Mouse (Mus musculus): Measurements from ENCODE around the gene Slc4a11.
A peak's percentile ranks its signal among the peaks of the same experiment; 100 is the strongest.

Slc4a11 gene

DNA sequence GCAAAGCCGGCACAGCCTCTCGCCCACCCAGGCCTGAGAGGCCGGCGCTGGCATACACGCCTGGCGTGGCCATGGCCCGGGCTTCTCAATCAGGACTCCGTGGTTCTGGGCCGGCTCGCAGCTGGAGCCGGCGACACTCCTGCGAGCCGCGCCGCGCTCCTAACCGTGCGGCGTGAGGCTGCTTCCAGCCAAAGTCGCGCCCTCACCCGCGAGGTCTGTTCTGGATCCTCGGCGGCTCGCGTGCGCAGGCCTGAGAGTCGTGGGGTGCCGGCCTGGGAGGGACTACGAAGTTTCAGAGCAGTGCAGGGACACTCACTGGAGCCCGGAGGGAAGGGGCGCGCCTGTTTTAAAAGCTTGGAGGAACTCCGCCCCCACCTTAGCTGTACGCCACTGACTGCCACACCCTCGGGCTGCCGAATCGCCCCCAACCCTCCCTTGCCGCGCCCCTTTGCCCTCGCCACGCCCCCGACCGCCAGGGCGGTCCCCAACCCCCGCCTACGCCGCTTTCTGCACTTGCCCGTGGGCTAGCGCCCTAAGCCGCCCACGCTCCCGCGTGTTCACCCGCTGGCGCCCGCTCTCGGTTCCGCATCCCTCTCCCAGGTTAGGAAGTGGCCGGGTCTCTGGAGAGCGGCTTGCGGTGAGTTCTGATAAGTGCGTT is at the start of gene Slc4a11:
TSS of gene Slc4a11 (minus strand) at position 367 of the 658 bp plus-strand sequence.
- peak; percentile 25 for ATAC-seq (ENCODE audit: low TSS enrichment)

- no peak for ATAC-seq (ENCODE audit: low TSS enrichment)
Observed at GRCm38 (mm10) chr2:130743576-130743975, 46.3 kb upstream of the Slc4a11 start.

- ATAC-seq (ENCODE audit: low TSS enrichment), result peak; percentile 48
Observed at GRCm38 (mm10) chr2:130740096-130740495, 42.8 kb upstream of the Slc4a11 start.

DNA sequence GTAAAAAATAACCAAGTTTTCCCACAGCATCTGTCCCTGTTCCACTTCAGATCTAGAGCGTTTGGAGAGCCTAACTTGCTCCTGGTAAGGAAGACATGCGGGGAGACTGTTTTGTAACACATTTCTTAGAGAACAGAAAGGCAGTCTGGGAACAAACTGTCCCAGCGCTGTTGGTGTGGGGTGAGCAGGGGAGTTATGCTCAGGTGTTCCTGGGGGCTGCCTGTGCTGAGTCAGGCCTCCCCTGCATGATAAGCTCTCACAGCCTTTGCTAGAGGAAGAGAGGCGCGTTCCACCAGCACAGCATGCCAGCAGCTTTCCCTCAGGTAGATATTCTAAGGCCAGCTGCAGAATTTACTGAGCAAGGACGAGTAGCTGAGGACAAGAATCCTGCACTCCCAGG is 40.7 kb upstream of the Slc4a11 start:
- peak; percentile 60 for ATAC-seq (ENCODE audit: low TSS enrichment)

- ATAC-seq (ENCODE audit: low TSS enrichment), result peak; percentile 12; the same call in 1 of the 2 replicates
Observed at GRCm38 (mm10) chr2:130735281-130735680, 38.0 kb upstream of the Slc4a11 start.

DNA sequence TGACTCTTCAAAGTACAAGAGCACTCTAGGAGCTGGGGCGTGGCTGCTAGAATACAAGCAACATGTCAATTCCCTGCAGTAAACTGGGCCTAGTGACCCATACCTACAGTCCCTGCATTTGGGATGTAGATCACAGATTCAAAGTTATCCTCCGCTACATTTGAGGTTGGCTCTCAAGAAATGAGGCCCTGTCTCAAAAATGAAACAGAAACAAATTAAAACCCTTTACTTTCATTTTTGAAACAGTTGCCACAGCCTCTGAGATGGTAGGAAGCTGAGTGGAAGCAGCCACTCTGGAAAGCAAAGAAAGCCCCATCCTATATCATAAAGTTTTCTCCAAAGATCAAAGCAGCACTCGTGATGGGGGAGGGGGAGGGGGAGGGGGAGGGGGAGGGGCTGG is 36.1 kb upstream of the Slc4a11 start:
- no peak for ATAC-seq (ENCODE audit: low TSS enrichment)

GRCm38 (mm10) chr2:130731855-130732254 is 34.5 kb upstream of the Slc4a11 start:
- 0 out of 2 replicates have a peak, but pooled peaks have one; percentile 25 for ATAC-seq (ENCODE audit: low TSS enrichment)

GRCm38 (mm10) chr2:130730746-130731145 is 33.4 kb upstream of the Slc4a11 start:
- ATAC-seq (ENCODE audit: low TSS enrichment), result no peak

- ATAC-seq (ENCODE audit: low TSS enrichment), result peak; percentile 85
Observed at GRCm38 (mm10) chr2:130728906-130729585, 31.7 kb upstream of the Slc4a11 start.

DNA sequence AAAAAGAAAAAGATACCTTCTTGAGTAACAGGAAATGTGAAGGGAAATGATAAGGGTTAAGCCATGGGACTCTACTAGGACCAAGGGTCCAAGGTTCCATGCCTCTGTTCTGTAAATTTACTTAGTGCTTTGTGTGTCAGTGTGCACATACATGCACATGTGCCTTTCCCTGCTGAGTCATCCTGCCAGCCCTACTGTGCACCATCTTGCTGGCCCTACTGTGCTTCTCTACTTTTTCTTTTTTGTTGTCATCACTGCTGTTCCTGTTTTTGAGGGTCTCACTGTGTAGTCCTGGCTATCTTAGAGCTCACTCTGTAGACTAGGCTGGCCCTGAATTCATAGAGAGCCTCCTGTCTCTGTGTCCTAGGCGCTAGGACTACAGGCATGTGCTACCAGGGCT is 30.4 kb upstream of the Slc4a11 start:
- no peak for ATAC-seq (ENCODE audit: low TSS enrichment)

DNA sequence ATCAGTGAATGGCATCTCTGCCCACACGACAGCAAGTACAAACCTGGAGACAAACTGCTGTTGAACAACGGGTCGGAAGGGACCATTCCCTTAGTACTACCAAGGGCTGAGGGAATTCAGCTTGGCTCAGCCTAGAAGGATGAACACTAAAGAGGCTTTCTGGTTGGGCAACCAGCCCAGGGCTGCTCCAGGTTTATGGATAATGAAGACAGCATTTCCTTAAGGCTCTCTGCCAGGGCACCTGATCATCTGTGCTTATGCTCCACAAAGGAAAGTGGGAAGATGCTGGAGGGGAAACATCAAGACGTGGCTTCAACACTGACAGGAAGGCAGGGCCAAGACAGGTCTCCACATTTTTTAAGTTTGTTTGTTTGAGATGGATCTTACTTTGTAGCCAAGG is 27.1 kb upstream of the Slc4a11 start:
- ATAC-seq (ENCODE audit: low TSS enrichment), result no peak

GRCm38 (mm10) chr2:130717951-130718350 is 20.6 kb upstream of the Slc4a11 start:
- no peak for ATAC-seq (ENCODE audit: low TSS enrichment)

GRCm38 (mm10) chr2:130707057-130707456 is 9.7 kb upstream of the Slc4a11 start:
- ATAC-seq (ENCODE audit: low TSS enrichment), result no peak

- no peak for ATAC-seq (ENCODE audit: low TSS enrichment)
Observed at GRCm38 (mm10) chr2:130706602-130707001, 9.3 kb upstream of the Slc4a11 start.

- 0 out of 2 replicates have a peak, but pooled peaks have one; percentile 13 for ATAC-seq (ENCODE audit: low TSS enrichment)
Observed at GRCm38 (mm10) chr2:130705178-130705577, 7.9 kb upstream of the Slc4a11 start.

- no peak for ATAC-seq (ENCODE audit: low TSS enrichment)
Observed at GRCm38 (mm10) chr2:130704040-130705001, 7.0 kb upstream of the Slc4a11 start.

DNA sequence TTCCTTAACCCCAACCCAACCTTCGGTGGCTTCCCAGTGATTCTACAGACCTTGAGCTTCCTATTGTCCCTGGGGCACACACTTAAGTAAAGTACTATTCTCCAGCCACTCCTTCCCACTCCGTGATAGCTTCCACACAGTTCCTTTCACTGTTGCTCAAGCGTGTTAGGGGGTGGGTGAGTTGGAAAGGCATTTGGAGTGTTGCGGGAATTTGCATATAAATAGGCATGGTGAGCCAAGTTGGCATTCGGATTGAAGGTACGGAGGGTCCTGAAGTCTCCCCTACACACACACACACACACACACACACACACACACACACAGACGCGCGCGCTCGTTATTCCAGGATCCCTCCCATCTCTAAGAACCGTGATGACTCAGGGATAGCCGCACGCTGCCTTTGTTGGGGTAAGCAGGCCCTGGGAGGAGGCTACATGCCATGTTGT is 525 bp upstream of the Slc4a11 start:
- peak; percentile 55; the same call in 1 of the 2 replicates for ATAC-seq (ENCODE audit: low TSS enrichment)

DNA sequence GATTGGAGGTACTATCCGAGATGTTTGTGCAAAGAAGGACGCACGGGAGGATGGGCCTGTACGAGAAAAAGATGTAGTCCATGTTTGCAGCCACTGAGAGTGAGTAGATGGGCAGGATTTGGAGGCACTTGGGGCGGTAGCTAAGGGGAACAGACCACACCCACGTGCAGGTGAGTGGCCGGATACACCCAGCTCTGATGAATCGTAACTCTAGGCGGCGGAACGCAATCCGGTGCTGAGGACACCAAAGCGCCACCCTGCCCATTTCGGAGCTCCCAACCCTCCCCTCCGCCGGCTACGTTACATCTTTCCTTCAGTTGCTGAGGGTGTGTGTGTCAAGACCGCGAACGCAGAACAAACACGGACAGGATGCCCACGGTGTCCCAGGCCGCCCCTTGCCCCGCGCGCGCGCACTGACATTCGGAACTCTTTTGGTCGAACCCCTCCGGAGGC is 593 bp downstream of the Slc4a11 start:
- peak; percentile 22 for ATAC-seq (ENCODE audit: low TSS enrichment)

GRCm38 (mm10) chr2:130693563-130693962 is 3.8 kb downstream of the Slc4a11 start:
- ATAC-seq (ENCODE audit: low TSS enrichment), result no peak

- no peak for ATAC-seq (ENCODE audit: low TSS enrichment)
Observed at GRCm38 (mm10) chr2:130689011-130689410, 8.3 kb downstream of the Slc4a11 start.

DNA sequence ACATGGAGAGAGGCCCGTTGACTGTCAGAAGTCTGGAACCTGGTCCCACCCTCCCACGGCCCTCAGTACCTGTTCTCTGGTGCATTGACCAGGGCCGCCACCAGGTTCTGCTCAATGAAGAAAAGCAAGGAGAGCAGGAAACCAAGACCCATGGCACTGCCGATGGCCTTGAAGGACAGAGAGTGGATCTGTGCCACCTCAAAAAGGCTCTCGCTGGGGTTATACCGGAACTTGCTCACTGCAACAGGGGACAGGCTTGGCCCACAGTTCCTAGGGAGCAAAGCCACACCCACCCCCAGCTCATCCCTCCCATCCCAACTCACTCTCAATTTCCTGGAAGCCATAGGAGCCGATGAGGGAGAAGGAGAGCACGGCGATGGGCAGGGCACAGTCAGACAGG is 11.9 kb downstream of the Slc4a11 start:
- ATAC-seq (ENCODE audit: low TSS enrichment), result no peak

DNA sequence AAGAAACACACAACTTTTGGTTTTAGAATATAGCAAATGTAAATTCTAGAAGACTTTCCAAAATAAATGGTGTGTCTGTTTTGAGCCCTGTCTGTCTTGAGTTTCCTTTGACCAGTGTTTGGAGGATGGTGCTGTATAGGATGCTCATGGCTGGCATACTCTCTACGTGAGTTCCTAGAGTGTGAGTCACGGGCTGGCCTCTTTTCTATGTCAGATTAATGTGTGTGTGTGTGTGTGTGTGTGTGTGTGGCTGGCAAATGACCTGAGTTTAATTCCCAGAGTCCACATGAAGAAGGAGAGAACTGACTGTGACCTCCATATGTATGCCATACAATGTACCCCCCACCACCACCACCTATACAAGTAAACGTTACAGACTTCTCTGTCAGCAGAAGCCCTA is 15.8 kb downstream of the Slc4a11 start:
- ATAC-seq (ENCODE audit: low TSS enrichment), result no peak

Data from frontal cortex, adult (tissue).